Mouse (Mus musculus): Measurements from ENCODE around the gene Vmn2r1. TPM values are rescaled to one million over a fixed set of nuclear protein-coding genes. Genes with fewer than 3 reads are reported as not detected.

The Vmn2r1 gene
- under 1 TPM; 0.34 to 0.65 TPM for total RNA-seq (2021)
- long read RNA-seq, experiment 1 = 0 reads
- long read RNA-seq, experiment 2 = 0 reads

DNA sequence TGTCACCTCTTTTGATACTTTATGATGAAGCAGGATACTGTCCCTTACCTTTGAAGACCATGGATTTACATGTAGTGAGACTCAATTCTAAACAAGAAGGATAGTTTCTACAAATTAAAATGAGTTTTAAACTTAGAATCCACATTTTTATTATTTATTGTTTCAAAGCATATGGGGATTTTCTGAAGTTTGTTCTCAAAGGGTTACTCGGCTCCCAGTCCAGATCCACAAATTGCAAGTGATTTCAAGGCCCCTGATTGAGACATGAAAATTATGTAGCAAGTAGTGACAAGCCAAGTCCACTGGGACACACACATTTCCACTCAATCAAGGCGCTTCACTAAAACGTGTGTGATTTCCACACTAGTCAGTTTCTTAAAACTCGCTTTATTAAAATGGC is at the start of gene Vmn2r1:
Gene Vmn2r1 (plus strand): TSS at position 301 of the 400 bp plus-strand sequence.
- no peak for DNase-seq (ENCODE audit: low spot score in 2 of 2)

DNA sequence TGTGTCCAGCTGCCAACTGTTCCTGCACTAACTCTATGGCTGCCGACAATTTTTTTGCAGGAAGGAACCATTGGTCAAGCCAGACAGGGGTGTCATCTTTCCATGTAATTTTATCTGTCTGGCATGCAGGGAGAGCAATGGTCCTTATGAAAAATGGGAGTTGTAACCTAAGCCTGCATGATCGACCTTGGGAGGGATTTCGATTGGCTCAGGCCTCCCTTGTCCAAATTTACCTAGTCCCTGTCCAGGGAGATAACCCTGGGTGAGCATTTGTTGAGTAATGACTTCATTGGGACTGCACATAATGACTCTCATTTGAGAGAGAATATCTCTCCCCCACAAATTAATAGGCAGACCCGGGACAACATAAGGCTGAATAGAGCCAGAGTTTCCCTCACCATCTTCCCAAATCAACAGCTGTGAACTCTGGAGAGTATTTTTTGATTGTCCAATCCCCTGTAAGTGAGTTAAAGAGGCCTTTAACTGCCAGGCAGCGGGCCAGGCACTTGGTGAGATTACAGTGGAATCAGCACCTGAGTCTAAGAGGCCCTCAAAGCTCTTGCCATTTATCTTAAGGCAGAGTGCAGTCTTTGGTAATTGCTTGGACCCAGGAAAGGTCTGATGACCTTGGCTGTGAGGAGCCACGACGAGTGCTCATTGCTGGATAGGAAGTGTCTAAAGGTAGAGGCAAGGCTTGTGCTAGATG is 43.1 kb upstream of the Vmn2r1 start:
- no peak for DNase-seq (ENCODE audit: low spot score in 2 of 2)

DNA sequence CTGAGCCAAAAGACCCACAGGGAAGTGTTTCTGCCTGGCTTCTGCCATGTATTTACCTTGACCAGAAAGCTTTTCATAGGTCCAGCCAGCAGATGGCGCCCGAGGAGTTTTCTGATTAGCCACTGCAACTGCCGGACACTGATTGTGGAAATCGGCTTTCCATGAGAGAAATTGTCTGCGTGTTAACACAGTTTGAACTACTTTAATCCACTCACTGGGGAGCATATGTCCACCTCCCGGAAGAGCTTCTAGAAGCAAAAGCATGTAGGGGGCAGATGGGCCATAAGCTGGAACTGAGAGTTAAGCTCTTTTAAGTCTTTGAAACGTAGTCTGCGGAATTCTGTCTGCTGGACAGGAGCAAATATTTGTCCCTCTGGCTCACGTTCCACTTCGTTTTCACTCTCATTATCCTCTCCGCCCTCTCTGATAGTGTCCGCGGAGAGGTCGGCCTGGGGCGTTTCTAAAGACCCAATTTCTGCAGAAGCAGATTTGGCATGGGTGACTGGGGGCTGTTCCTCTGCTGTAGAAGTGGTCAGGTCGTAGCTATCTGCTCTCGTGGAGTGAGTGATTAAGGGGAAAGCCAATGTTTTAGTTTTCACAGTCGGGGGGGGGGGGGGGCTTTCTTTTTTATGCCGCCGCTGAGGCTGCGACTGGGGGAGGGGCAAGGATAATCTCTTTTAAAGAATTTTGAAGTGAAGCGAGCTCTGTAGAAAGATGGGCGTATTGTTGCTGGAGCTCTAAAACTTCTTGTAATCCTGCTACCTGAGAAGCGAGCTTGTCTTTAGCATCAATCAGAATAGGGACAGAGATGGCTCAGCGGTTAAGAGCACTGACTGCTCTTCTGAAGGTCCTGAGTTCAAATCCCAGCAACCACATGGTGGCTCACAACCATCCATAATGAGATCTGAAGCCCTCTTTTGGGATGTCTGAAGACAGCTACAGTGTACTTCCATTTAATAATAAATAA is 41.2 kb upstream of the Vmn2r1 start:
- peak; percentile 74 to 78 for DNase-seq (ENCODE audit: low spot score in 2 of 2)

DNA sequence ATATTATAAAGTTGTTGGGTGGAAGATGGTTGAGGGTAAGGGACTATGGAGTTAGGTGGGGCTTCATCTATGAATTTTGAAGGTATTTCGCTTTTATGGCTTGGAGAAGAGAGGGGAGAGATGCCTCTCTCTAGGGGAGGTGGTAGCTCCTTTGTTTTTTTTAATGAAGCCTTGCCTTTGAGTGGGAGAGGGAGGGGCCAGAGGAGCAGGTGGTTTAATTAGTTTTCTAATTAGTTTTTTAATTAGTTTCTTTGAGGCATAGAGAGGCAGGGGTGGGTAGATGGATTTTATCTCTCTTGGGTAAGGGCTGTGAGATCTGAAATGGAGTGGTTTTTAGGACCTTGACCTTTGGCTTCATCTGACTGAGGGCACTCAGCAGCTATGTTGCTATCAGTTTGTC is 31.4 kb downstream of the Vmn2r1 start:
- no peak for DNase-seq (ENCODE audit: low spot score in 2 of 2)

DNA sequence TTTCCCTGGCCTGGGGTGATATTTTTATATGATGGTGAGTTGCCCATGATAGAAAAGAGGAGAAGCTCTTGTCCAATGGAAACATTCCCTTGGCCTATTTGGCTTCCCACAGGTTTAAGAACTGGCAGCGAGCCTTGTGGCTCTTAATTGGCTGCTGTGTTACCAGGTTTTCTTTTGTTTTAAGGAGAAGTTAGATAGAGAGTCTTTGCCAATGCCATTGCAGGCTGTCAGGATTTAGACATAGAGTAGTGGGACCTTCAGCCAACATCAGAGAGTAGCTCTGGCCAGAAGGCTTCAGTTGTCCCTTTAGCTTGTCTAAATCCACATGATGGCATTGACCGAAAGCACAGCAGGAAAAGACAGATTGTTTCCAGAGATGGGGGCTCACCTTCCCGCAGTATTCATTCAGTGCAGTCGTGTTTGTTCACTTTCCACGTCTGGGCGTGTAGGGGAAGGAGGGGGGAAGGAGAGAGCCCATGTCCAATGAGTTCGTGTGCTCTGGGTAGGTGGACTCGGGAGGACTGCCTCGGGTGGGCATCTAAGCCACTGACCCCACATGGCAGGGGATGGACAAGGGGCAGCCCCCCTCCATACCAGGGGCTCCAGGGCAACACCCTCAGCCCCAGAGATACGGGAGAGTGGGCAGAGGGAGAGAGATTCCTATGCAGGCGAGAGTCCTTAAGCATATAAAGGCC is 32.2 kb downstream of the Vmn2r1 start:
- no peak for DNase-seq (ENCODE audit: low spot score in 2 of 2)

DNA sequence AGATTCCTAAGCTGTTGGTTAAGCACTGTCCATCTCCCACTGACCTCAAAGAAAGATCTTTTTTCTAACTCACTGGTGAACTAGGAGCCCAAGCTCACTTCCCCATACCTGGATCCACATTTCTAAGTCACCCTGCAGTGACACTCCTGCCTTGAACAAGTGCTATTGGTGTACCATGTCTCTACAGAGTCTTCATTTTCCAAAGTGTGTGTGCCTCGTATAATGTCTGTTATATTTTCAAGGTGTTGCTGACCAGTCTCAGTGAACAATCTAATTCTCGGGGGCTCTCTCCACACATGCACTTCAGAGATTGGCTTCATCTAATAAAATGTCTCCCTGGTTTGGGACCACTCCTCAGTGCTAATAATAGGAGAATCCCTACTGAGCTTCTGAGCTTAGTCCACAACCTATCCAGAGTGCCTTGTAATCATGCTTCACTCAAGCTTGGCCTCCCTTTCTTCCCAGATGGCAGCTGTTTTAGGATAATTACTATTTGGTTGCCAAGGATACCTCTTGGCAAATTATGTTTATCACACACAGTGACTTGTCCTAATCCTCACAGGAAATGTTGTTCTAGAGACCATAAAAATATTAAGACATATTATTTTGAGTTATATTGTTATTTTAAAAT is 60.6 kb downstream of the Vmn2r1 start, which contains the start of gene Vmn2r2:
Gene Vmn2r2 (minus strand): TSS at position 51 of the 631 bp plus-strand sequence.
- no peak for DNase-seq (ENCODE audit: low spot score in 2 of 2)

Other genes with a start within 250 kb of the Vmn2r1 start
- 1 to 10 TPM in 1 of 2 experiments, under 1 TPM in 1; 0.87 to 4.9 TPM for gene Plch1, start 182.1 kb upstream of the Vmn2r1 start, total RNA-seq (2021)
- 10 to 100 TPM; 14.3 to 15.1 TPM for gene E130311K13Rik, start 152.1 kb upstream of the Vmn2r1 start, total RNA-seq (2021)
- 10 to 100 TPM; 26.4 to 28.3 TPM for gene Slc33a1, start 116.8 kb upstream of the Vmn2r1 start, total RNA-seq (2021)
- gene Gmps, start 105.4 kb upstream of the Vmn2r1 start, total RNA-seq (2021) = 10 to 100 TPM; 34.3 to 35.1 TPM
- gene Vmn2r2, start 60.4 kb downstream of the Vmn2r1 start, total RNA-seq (2021) = not detected
- not detected for gene Vmn2r3, start 208.2 kb downstream of the Vmn2r1 start, total RNA-seq (2021)

Data from adrenal gland, postnatal 4 days (tissue).